Mouse (Mus musculus) lung, postnatal 0 days (tissue): ENCODE data around the gene Upk2.

ENCODE experiments used
- CTCF ChIP-seq: IDR thresholded peaks from 2 replicates; pipeline ENCODE4 v1.5.1; 2016; ENCODE audit warnings: antibody characterized with exemption, mild to moderate bottlenecking
- EP300 ChIP-seq: IDR thresholded peaks from 2 replicates; pipeline ENCODE4 v1.6.1; 2016; ENCODE audit warnings: antibody characterized with exemption, mild to moderate bottlenecking, control low read depth

GRCm38 (mm10) chr9:44485516-44486161 lies 30.9 kb upstream of the Upk2 start:
- TF ChIP-seq CTCF (no peak), EP300 (no peak)
